Mouse (Mus musculus) embryo, embryonic 10 days (tissue): ENCODE data around the gene Chsy1.

Source experiments
- DNase-seq: peaks from one replicate; pipeline ENCODE4 v3.0.0-alpha.2; 2015; ENCODE audit warnings: low spot score

The Chsy1 gene

GRCm38 (mm10) chr7:66108961-66109854 is at the start of gene Chsy1:
Gene Chsy1, plus strand, starts transcription at chr7:66109515.
- DNase-seq: peak; percentile 94

- peak; percentile 97 for DNase-seq
Observed at GRCm38 (mm10) chr7:66060066-66060956, 49.0 kb upstream of the Chsy1 start.

GRCm38 (mm10) chr7:66061057-66061456 is 48.3 kb upstream of the Chsy1 start:
- DNase-seq: no peak

GRCm38 (mm10) chr7:66076411-66076810 is 32.9 kb upstream of the Chsy1 start:
- no peak for DNase-seq

GRCm38 (mm10) chr7:66079364-66080230 is 29.7 kb upstream of the Chsy1 start, which contains the start of gene Selenos:
Gene Selenos, plus strand, starts transcription at chr7:66079649.
- peak; percentile 98 for DNase-seq

- peak; percentile 31 for DNase-seq
Observed at GRCm38 (mm10) chr7:66080231-66080613, 29.1 kb upstream of the Chsy1 start.

GRCm38 (mm10) chr7:66083757-66084156 is 25.6 kb upstream of the Chsy1 start:
- no peak for DNase-seq

GRCm38 (mm10) chr7:66084546-66084945 is 24.8 kb upstream of the Chsy1 start:
- DNase-seq: no peak

- DNase-seq: no peak
Observed at GRCm38 (mm10) chr7:66087652-66088051, 21.7 kb upstream of the Chsy1 start.

- DNase-seq: no peak
Observed at GRCm38 (mm10) chr7:66088077-66088476, 21.2 kb upstream of the Chsy1 start.

- no peak for DNase-seq
Observed at GRCm38 (mm10) chr7:66090676-66091190, 18.6 kb upstream of the Chsy1 start.

GRCm38 (mm10) chr7:66091553-66091952 is 17.8 kb upstream of the Chsy1 start:
- DNase-seq: no peak

- DNase-seq: no peak
Observed at GRCm38 (mm10) chr7:66092656-66093055, 16.7 kb upstream of the Chsy1 start.

- no peak for DNase-seq
Observed at GRCm38 (mm10) chr7:66094141-66094540, 15.2 kb upstream of the Chsy1 start.

- DNase-seq: no peak
Observed at GRCm38 (mm10) chr7:66098803-66099202, 10.5 kb upstream of the Chsy1 start.

- DNase-seq: peak; percentile 55
Observed at GRCm38 (mm10) chr7:66101866-66102265, 7.4 kb upstream of the Chsy1 start.

GRCm38 (mm10) chr7:66104531-66104930 is 4.8 kb upstream of the Chsy1 start:
- no peak for DNase-seq

GRCm38 (mm10) chr7:66105771-66106170 is 3.5 kb upstream of the Chsy1 start:
- DNase-seq: no peak

- DNase-seq: no peak
Observed at GRCm38 (mm10) chr7:66106581-66107056, 2.7 kb upstream of the Chsy1 start.

GRCm38 (mm10) chr7:66107206-66107605 is 2.1 kb upstream of the Chsy1 start:
- no peak for DNase-seq

GRCm38 (mm10) chr7:66107930-66108329 is 1.4 kb upstream of the Chsy1 start:
- DNase-seq: peak; percentile 73
